Mouse (Mus musculus) brown adipose tissue, adult 24 weeks (tissue): ENCODE measurements around the gene Rgs8. TPM values are rescaled to one million over a fixed set of nuclear protein-coding genes. Genes with fewer than 3 reads are reported as not detected.

Experiments used
- H3K27ac ChIP-seq: fragments of 200-500 bp; replicated peaks from 2 replicates; pipeline ENCODE4 v1.5.1; 2012; ENCODE audit warnings: low read depth, mild to moderate bottlenecking, low read length
- H3K4me1 ChIP-seq: fragments of 200-500 bp; 2 replicates; pipeline ENCODE4 v1.6.1; 2012; ENCODE audit warnings: low read length, mixed read lengths; ENCODE audit not compliant: control insufficient read depth, insufficient read depth, insufficient read length
- H3K4me3 ChIP-seq: fragments of 200-500 bp; 2 replicates; pipeline ENCODE4 v1.5.1; 2012; ENCODE audit warnings: low read depth, mild to moderate bottlenecking, low read length, moderate library complexity; ENCODE audit not compliant: insufficient read depth
- polyA plus RNA-seq: library from polyadenylated mRNA; stranded (reverse); fragments of >200 nt; gene quantifications from 2 replicates; pipeline ENCODE4 v1.2.4, GENCODE M21; 2012; ENCODE audit not compliant: missing spikeins, insufficient read depth, insufficient read length

Gene Rgs8
- polyA plus RNA-seq, 1 experiment: not detected

DNA sequence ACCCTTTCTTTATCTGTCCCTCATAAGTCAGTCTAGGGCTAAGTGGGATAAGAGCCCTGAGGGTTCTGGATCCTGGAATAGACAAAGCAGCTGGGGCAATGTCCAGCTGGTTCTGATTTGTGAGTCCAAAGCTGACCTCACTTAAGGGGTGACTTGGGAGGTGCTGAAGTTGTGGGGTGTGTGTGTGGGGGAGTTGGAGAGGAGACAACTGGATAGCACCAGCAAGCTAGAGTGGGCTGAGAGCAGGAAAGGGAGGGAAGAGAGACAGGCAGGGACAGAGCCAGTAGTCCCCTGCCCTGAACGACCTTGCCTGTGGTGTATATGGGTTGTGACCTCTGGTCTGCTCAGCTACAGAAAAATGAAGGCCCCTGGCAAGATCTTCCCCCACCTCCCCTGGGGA, 13.4 kb downstream of the Rgs8 start:
- no peaks in the 10 kb centered on the region for H3K4me1 ChIP-seq
- H3K27ac ChIP-seq: no peak overlapping the region
- no peak overlapping the region for H3K4me3 ChIP-seq

GRCm38 (mm10) chr1:153667244-153667727, 14.5 kb downstream of the Rgs8 start:
- H3K4me1 ChIP-seq: no peaks in the 10 kb centered on the region
- no peak overlapping the region for H3K4me3 ChIP-seq
- no peak overlapping the region for H3K27ac ChIP-seq

DNA sequence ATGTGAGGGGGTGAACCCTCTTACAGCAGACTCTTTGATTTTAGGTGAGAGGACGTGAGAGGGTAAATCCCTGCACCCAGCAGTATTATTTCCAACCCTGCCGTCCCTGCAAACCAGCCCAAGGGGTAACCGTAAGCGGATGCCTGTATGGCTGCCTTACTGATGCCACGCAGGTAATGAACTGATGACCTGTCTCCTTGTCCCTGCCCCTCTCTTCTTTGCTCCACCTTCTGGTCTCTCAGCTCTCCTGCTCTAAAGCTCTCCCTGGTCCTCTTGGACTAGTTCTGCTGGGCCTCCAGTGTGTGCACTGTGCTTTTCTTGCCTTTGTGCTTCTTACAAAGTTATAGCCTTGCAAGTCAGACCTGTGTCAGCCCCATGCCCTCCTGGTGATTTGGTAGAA, 15.0 kb downstream of the Rgs8 start:
- H3K4me1 ChIP-seq: no peaks in the 10 kb centered on the region
- H3K4me3 ChIP-seq: no peak overlapping the region
- no peak overlapping the region for H3K27ac ChIP-seq

DNA sequence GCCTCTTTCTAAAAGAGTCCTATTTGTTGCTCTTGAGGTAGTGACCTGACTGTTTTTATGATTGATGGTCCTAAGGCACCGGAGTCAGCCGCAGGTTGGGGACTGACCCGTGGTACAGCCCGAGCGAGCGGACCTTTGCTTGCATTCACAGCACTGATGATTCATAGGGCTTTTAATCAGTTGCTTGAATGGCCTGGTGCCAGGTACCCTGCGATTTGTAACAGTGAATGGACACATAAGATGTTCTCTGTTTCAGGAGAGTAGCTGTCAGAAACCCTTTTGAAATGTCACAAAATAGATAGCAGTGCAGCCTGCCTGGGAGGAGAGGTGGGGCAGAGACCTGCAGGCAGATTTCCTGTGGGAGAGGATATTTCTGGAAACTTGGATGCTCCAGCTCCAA, 16.3 kb downstream of the Rgs8 start:
- Histone ChIP-seq H3K27ac (no peak overlapping the region), H3K4me3 (no peak overlapping the region)

GRCm38 (mm10) chr1:153669728-153670127, 16.9 kb downstream of the Rgs8 start:
- no peaks in the 10 kb centered on the region for H3K4me1 ChIP-seq
- no peak overlapping the region for H3K4me3 ChIP-seq

More for the DNA sequence above, 16.3 kb downstream of the Rgs8 start:
- no peaks in the 10 kb centered on the region for H3K4me1 ChIP-seq

DNA sequence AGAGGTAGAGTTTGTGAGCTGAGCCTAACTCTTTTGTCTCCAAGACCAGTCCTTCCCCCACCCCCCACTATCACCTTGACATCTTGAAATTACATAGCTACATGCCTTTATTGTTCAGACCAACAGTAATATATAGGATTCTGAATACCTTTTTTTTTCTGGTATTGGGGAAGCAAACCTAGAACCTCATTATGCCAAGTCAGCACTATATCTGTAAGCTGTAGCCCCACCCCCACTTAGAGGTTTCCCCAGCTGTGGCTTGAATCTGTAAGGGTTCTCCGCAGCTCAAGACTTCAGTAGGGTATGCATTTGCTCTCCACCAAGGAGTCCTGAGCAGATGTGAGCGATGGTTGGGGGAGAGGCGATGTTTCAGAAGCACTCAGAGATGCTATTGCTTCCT, 18.5 kb downstream of the Rgs8 start:
- H3K27ac ChIP-seq: no peak overlapping the region
- no peaks in the 10 kb centered on the region for H3K4me1 ChIP-seq
- H3K4me3 ChIP-seq: no peak overlapping the region

More at GRCm38 (mm10) chr1:153669728-153670127, 16.9 kb downstream of the Rgs8 start:
- H3K27ac ChIP-seq: no peak overlapping the region

GRCm38 (mm10) chr1:153672698-153673097, 19.9 kb downstream of the Rgs8 start:
- Histone ChIP-seq H3K27ac (no peak overlapping the region), H3K4me3 (no peak overlapping the region), H3K4me1 (no peaks in the 10 kb centered on the region)

GRCm38 (mm10) chr1:153673900-153674299, 21.1 kb downstream of the Rgs8 start:
- Histone ChIP-seq H3K27ac (no peak overlapping the region), H3K4me1 (no peaks in the 10 kb centered on the region), H3K4me3 (no peak overlapping the region)

DNA sequence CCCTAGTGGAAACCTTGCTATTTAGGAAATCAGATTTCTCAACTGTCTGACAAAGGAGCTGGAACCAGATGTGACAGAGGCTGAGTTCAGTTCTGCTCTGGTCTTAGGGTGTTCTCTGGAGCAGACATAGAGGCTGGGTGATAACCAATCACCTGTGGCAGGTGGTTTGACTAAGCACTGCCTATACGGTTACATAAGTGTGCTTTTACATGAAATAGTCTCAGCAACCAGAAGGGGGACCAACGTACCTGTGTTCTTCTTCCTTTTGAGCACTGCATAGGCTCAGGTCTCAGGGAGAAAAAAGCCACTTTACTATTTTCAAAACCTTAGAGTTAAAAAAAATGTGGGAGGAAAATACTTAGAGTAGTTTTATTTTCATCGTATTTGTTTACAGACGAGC, 22.8 kb downstream of the Rgs8 start:
- Histone ChIP-seq H3K4me3 (no peak overlapping the region), H3K4me1 (no peaks in the 10 kb centered on the region)

GRCm38 (mm10) chr1:153677635-153678034, 24.8 kb downstream of the Rgs8 start:
- H3K4me3 ChIP-seq: no peak overlapping the region
- H3K4me1 ChIP-seq: no peaks in the 10 kb centered on the region
- no peak overlapping the region for H3K27ac ChIP-seq

More for the DNA sequence above, 22.8 kb downstream of the Rgs8 start:
- no peak overlapping the region for H3K27ac ChIP-seq

DNA sequence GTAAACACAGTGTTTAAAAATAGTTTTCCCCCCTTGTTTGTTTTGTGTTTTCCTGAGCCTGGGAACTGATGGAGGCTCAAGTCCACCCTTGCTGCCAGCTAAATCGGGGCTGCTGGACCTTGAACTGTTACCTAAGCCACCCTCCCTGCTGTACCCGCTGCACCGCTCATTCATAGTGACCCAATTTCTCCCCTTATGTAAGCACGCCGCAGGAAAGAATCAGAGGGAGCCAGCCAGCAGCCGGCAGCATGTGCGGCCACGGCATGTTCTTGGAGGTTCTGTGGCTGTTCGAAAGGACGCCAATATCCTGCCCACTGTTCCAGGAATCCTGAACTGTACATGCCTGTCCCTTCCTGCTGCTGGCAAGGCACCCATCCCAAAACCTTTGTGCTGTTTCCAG, 26.3 kb downstream of the Rgs8 start:
- H3K4me3 ChIP-seq: no peak overlapping the region
- no peak overlapping the region for H3K27ac ChIP-seq
- no peaks in the 10 kb centered on the region for H3K4me1 ChIP-seq

DNA sequence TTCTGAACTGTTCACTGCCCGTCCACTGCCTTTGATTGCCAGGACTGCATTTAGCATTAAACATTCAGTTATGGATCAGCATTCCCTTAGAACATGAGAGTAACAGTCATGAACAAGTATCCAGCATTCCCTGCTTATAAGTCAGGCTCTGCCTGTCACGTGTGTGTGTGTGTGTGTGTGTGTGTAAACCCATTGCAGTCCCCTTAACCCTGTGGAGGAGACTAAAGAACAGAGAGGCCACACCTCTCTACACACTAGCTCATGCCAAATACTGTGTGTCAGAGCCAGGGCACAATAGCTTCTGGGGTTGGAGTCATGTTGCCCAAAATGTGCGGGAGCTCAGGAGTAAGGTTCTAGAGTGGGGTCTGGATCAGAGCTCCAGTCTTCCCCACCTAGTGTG, 26.8 kb downstream of the Rgs8 start:
- H3K4me3 ChIP-seq: no peak overlapping the region
- no peak overlapping the region for H3K27ac ChIP-seq
- no peaks in the 10 kb centered on the region for H3K4me1 ChIP-seq

DNA sequence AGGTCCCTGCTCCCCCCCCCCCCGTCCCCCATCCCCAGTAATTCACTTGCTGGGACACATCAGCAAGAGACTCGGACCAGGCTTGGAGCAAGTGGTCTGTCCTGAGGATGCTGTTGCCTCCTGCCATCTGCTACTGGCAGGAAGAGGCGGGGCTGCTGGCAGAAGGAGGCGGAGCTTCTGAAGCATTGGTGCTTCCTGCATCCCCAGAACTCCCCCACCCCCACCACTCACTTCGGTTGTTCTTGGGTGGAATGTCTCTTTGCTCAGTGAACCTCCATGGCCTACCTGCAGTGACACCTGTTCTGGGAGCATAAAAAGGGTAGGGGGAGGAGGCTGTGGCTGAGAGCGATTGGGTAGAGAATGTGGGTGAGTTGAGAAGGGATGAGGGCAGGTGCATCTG, 27.5 kb downstream of the Rgs8 start:
- Histone ChIP-seq H3K4me3 (no peak overlapping the region), H3K27ac (no peak overlapping the region), H3K4me1 (no peaks in the 10 kb centered on the region)

DNA sequence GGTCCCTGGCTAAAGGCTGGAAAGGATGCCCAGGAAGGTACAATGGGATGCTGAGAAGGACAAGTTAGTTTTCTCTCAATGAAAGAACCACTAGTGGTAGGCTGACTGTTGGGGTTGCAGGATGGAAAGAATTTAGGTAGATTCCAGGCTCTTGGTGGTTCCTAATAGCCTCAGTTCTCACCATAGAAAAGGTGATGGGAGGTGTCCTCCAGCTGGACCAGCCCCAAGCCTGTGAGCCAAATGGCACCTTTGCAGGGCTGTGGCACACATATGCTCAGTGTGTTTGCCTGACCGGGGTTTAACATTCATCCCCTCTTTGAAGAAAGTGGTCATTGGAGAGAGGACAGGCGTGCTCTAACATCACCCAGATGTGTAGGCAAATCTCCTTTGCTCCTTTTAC, 28.2 kb downstream of the Rgs8 start:
- no peak overlapping the region for H3K4me3 ChIP-seq
- no peaks in the 10 kb centered on the region for H3K4me1 ChIP-seq

GRCm38 (mm10) chr1:153683190-153683589, 30.4 kb downstream of the Rgs8 start:
- Histone ChIP-seq H3K27ac (no peak overlapping the region), H3K4me1 (no peaks in the 10 kb centered on the region)

More for the DNA sequence above, 28.2 kb downstream of the Rgs8 start:
- no peak overlapping the region for H3K27ac ChIP-seq

DNA sequence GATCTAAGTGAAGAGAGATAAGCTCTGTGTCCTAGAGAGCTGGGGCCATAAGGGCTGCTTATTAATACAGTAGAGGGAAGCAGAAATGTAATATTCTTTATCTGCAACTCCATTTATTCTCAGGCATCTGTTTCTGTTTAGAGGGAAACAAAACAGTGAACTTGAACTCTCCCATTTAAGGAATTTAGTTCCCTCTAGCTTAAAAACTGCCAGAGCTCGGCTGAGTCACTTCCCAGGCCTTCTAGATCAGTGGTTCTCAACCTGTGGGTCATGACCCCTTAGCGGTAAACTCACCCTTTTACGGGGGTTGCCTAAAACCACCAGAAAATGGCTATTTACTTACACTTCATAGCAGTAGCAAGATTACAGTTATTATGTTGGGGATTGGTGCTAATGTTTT, 32.8 kb downstream of the Rgs8 start:
- H3K4me3 ChIP-seq: no peak overlapping the region
- H3K4me1 ChIP-seq: no peaks in the 10 kb centered on the region
- no peak overlapping the region for H3K27ac ChIP-seq

More at GRCm38 (mm10) chr1:153683190-153683589, 30.4 kb downstream of the Rgs8 start:
- no peak overlapping the region for H3K4me3 ChIP-seq

DNA sequence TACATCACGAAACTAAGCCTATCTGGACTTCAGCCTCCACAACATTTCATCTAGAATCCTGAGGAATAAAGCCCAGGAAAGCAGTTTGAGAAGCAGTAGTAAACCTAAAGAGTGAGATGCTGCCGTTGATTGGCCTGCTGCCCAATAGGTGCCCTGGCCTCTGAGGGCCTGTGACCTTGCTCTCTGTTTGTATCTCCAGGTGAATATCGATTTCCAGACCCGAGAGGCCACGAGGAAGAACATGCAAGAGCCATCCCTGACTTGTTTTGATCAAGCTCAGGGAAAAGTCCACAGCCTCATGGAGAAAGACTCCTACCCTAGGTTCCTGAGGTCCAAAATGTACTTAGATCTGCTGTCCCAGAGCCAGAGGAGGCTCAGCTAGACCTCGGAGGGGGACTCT, 39.7 kb downstream of the Rgs8 start:
- H3K4me1 ChIP-seq: no peaks in the 10 kb centered on the region

More for the DNA sequence above, 39.7 kb downstream of the Rgs8 start:
- no peak overlapping the region for H3K4me3 ChIP-seq
- no peak overlapping the region for H3K27ac ChIP-seq
